Mouse (Mus musculus) heart, embryonic 14.5 days (tissue): ENCODE data around the gene Cdc42ep4. TPM values are rescaled to one million over a fixed set of nuclear protein-coding genes. Genes with fewer than 3 reads are reported as not detected.

Experiments used
- ATAC-seq: fragments of 200-750 bp; cut with Nextera tagmentation; 2 replicates; pipeline ENCODE4 v1.8.0; 2017; ENCODE audit warnings: low read depth, moderate TSS enrichment; ENCODE audit not compliant: insufficient number of reproducible peaks, insufficient read depth, low FRiP score
- H3K27ac ChIP-seq, 2 experiments: fragments of 200-500 bp in 1 of 2; fragments of 300-500 bp in 1 of 2; sonication (generic) in 1 of 2; replicated peaks in 1 of 2; 2 replicates each; pipeline ENCODE4 v1.5.1; 2012 to 2014; ENCODE audit warnings: low read depth in 2 of 2, low read length in 2 of 2, control low read depth in 1 of 2, mild to moderate bottlenecking in 1 of 2, mixed read lengths in 1 of 2; ENCODE audit not compliant: control insufficient read depth in 1 of 2, insufficient read depth in 1 of 2
- H3K27me3 ChIP-seq: fragments of 300-500 bp; sonication (generic); 2 replicates; pipeline ENCODE4 v1.6.1; 2014; ENCODE audit warnings: mild to moderate bottlenecking, low read length, control low read depth; ENCODE audit not compliant: control insufficient read depth, insufficient read depth
- H3K36me3 ChIP-seq: fragments of 300-500 bp; sonication (generic); 2 replicates; pipeline ENCODE4 v1.6.1; 2014; ENCODE audit warnings: mild to moderate bottlenecking, control low read depth, low read length, mixed read lengths; ENCODE audit not compliant: control insufficient read depth, insufficient read depth
- H3K4me1 ChIP-seq, 2 experiments: fragments of 200-500 bp in 1 of 2; fragments of 300-500 bp in 1 of 2; sonication (generic) in 1 of 2; 2 replicates each; pipeline ENCODE4 v1.6.1; 2012 to 2014; ENCODE audit warnings: low read length in 2 of 2, control low read depth in 1 of 2, mixed read lengths in 1 of 2; ENCODE audit not compliant: control insufficient read depth in 2 of 2, insufficient read depth in 2 of 2
- H3K4me2 ChIP-seq: fragments of 300-500 bp; sonication (generic); 2 replicates; pipeline ENCODE4 v1.6.1; 2014; ENCODE audit warnings: mild to moderate bottlenecking, low read length
- H3K4me3 ChIP-seq, 2 experiments: fragments of 200-500 bp in 1 of 2; fragments of 300-500 bp in 1 of 2; sonication (generic) in 1 of 2; 2 replicates each; pipeline ENCODE4 v1.5.1; 2012 to 2014; ENCODE audit warnings: low read length in 2 of 2, mild to moderate bottlenecking in 2 of 2, control low read depth in 1 of 2, low read depth in 1 of 2, moderate library complexity in 1 of 2; ENCODE audit not compliant: control insufficient read depth in 1 of 2, insufficient read depth in 1 of 2
- H3K9ac ChIP-seq: fragments of 300-500 bp; sonication (generic); 2 replicates; pipeline ENCODE4 v1.6.1; 2014; ENCODE audit warnings: mild to moderate bottlenecking, low read length
- H3K9me3 ChIP-seq: fragments of 300-500 bp; sonication (generic); 2 replicates; pipeline ENCODE4 v1.6.1; 2016; ENCODE audit warnings: low read length, control low read depth; ENCODE audit not compliant: control insufficient read depth
- WGBS: fragments of 180-500 bp; shearing (Covaris S2); extraction: QIAGEN DNeasy Blood & Tissue Kit; methylation state at CpG from one replicate; pipeline ENCODE4 v1.1.7; 2014; 5-methylcytosine and 5-hydroxymethylcytosine counted together
- polyA plus RNA-seq: library from polyadenylated mRNA; unstranded; fragments of >200 nt; fragmentation: Nextera tagmentation; extraction: Ambion mirVana; gene quantifications from 2 replicates; pipeline ENCODE4 v1.2.1, GENCODE M21; 2014

Cdc42ep4 gene
- polyA plus RNA-seq, 1 experiment from 2014 or later: 16.8 TPM

DNA sequence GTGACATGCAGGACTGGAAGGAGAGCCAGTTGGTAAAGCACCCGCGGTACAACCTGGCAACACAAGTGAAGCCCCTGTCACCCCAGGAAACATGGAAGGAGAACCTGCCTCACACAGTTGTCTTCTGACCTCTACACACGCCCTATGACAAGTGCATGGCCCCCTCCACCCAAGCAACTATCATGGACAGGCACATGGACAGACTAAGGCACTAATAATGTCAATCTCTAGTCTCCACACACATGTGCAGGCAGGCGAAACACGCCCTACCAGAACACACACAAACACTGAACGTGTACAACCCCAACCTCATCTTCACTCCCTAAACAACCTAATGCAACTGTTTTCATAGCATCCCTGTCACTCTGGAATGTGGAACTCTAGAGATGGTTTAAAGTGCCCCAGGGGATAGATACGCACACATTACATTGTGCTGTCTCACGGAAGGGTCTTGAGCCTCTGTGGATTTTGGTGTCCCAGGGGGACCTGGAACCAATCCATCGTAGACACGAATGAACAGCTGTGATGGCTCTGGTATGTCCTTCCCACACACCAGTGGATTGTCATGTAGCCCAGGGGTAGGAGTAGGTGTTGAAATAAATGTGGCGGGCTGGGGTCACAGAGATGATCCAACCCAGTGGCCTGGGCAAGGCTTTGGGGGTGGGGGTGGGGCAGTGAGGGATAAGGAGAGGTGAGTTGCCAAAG lies 14.7 kb downstream of the Cdc42ep4 start:
- 69% methylated on average over 11 of the region's 11 CpGs for WGBS
- H3K4me2 ChIP-seq: no peak overlapping the region
- H3K27me3 ChIP-seq: no peaks in the 10 kb centered on the region
- H3K4me1 ChIP-seq: peaks cover 28 to 57% of the 10 kb centered on the region in 2 experiments
- H3K27ac ChIP-seq: no peak overlapping the region
- H3K9me3 ChIP-seq: no peaks in the 10 kb centered on the region
- H3K36me3 ChIP-seq: no peaks in the 10 kb centered on the region
- no peak for ATAC-seq
- H3K4me3 ChIP-seq: no peak overlapping the region
- no peak overlapping the region for H3K9ac ChIP-seq

DNA sequence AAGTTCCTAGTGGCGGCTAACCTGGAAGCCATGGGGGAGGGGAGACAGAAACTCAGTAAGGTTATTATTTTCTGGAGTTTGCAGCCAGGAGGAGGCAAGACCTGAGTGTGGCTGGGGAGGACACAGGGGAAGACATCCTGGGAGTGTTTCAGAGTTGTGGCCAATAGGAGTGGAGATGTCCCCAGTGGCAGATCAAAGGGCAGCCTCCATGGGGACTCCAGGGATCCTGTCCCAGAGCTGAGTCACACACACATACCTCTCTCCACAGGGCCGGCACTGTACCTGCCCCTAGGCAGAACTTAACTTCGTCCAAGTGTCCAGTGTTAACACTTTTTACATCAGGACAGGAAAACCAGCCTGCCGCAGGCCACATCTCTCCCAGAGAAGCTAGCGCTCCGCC lies 16.5 kb downstream of the Cdc42ep4 start:
- Histone ChIP-seq H3K4me1 (peaks cover 28 to 55% of the 10 kb centered on the region in 2 experiments), H3K27ac (no peak overlapping the region)
- WGBS: 68% methylated on average over 6 of the region's 6 CpGs

DNA sequence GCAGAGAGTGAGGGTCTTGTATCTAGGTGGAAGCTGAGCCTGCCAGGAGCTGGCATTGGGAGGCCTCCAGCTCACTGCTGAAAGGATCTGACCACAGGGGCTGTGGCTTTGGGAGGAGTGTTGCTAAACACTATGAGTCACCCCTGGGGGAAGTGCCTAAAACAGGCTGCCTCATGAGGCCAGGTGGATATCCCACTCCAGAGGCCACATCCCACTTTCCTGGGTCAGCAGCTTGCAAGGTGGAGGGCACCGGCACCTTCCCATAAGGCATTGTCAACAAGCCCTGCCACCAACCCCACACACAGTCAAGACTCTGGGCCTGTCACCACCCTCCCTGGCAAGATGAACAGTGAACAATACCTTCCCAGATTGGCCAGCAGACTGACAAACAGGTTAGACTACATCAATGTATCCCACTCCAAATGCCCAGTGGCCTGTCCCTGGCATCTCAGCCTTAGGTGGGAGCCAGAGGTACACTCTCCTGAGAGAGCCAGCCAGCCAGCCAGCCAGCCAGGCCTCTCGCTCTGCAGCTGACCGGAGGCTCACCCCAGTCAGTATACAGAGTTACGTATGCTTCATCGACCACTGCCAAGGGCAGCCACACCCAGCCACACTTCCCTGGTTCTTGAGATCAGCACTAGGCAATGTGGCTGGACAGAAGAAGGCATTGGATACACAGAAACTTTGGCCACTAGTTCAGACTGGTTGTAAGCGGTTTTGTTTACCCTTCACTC lies 17.9 kb downstream of the Cdc42ep4 start:
- Histone ChIP-seq H3K27ac (peak overlapping the region; percentile 3 to 33; a peak in 2 of 4 replicates), H3K27me3 (no peaks in the 10 kb centered on the region), H3K4me3 (no peak overlapping the region), H3K9me3 (no peaks in the 10 kb centered on the region), H3K36me3 (peaks cover 6% of the 10 kb centered on the region), H3K4me2 (no peak overlapping the region), H3K9ac (peak overlapping the region; percentile 16; the same call in 1 of the 2 replicates), H3K4me1 (peaks cover 18 to 42% of the 10 kb centered on the region in 2 experiments)
- WGBS: 46% methylated on average over 6 of the region's 6 CpGs
- ATAC-seq: no peak

More for the DNA sequence above, 16.5 kb downstream of the Cdc42ep4 start:
- no peaks in the 10 kb centered on the region for H3K27me3 ChIP-seq
- no peak overlapping the region for H3K4me3 ChIP-seq
- H3K9ac ChIP-seq: no peak overlapping the region
- no peak for ATAC-seq
- no peak overlapping the region for H3K4me2 ChIP-seq
- H3K9me3 ChIP-seq: no peaks in the 10 kb centered on the region
- no peaks in the 10 kb centered on the region for H3K36me3 ChIP-seq

DNA sequence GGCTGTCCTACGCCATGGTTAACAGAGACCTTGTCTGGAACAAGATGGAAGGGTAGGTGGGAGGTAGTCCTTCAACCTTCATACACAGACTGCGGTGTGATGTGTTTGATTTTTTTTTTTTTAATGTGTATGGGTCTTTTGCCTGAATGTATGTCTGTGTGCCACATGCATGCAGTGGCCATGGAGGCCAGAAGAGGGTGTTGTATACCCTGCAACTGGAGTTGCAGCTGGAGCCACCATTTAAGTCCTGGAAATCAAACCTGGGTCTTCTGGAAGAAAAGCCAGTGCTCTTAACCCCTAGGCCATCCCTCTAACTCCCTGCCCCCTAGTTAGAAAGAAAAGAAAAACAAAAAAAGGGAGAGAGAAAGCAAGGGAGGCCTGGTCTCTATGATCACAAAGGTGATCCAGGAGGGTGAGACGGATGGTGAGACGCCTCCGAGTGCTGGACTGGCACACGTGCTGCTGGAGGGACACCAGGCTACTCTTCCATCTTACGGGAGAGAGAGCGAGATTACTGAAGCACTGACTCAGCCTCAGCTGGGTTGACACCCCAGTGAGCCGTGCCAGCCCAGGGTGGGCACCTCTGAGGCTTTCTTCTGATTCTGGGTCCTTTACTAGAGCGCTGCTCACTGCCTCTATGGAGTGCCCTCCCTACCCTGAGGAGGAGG lies 19.6 kb downstream of the Cdc42ep4 start:
- Histone ChIP-seq H3K9me3 (no peaks in the 10 kb centered on the region), H3K9ac (no peak overlapping the region), H3K4me1 (peaks cover 14 to 31% of the 10 kb centered on the region in 2 experiments), H3K27me3 (no peaks in the 10 kb centered on the region), H3K4me3 (no peak overlapping the region), H3K4me2 (no peak overlapping the region), H3K27ac (no peak overlapping the region), H3K36me3 (peaks cover 23% of the 10 kb centered on the region)
- whole genome bisulfite sequencing: 89% methylated on average over 10 of the region's 10 CpGs
- ATAC-seq: no peak

GRCm38 (mm10) chr11:113730879-113731278 lies 20.8 kb downstream of the Cdc42ep4 start:
- Histone ChIP-seq H3K9ac (no peak overlapping the region), H3K27ac (no peak overlapping the region), H3K4me3 (no peak overlapping the region), H3K9me3 (no peaks in the 10 kb centered on the region), H3K4me1 (peaks cover 14 to 29% of the 10 kb centered on the region in 2 experiments), H3K4me2 (no peak overlapping the region), H3K27me3 (no peaks in the 10 kb centered on the region), H3K36me3 (peaks cover 34% of the 10 kb centered on the region)
- no peak for ATAC-seq
- 63% methylated on average over 3 of the region's 3 CpGs for WGBS

- ATAC-seq: no peak
- Histone ChIP-seq H3K9ac (no peak overlapping the region), H3K27ac (no peak overlapping the region), H3K27me3 (no peaks in the 10 kb centered on the region), H3K4me2 (no peak overlapping the region), H3K9me3 (no peaks in the 10 kb centered on the region), H3K36me3 (peaks cover 36% of the 10 kb centered on the region), H3K4me3 (no peak overlapping the region), H3K4me1 (peaks cover 18 to 20% of the 10 kb centered on the region in 2 experiments)
- WGBS: 53% methylated on average over 8 of the region's 8 CpGs
Observed at GRCm38 (mm10) chr11:113729917-113730316, 21.8 kb downstream of the Cdc42ep4 start.

DNA sequence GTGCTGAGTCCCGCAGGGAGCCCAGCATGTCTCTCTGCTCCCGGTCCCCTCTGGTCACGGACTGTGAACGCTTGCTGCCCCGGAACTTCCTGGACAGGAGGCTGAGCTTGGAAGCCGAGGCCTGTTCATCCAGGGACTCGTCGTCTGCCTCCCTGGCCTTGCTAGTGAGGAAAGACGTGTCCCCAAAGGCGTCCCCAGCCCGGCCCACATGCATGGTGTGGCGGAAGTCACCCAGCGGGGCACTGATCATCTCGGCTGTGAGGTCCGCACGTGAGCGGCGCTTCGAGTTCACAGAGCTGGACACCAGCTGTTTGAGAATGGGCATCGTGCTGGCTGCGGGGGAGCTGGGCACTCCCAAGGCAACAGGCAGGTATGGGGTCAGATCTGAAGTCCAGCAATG lies 22.4 kb downstream of the Cdc42ep4 start:
- H3K36me3 ChIP-seq: peaks cover 36% of the 10 kb centered on the region
- H3K27ac ChIP-seq: no peak overlapping the region
- no peak overlapping the region for H3K4me2 ChIP-seq
- no peaks in the 10 kb centered on the region for H3K27me3 ChIP-seq
- no peak overlapping the region for H3K4me3 ChIP-seq
- 88% methylated on average over 21 of the region's 21 CpGs for WGBS
- H3K4me1 ChIP-seq: peaks cover 14 to 17% of the 10 kb centered on the region in 2 experiments
- H3K9me3 ChIP-seq: no peaks in the 10 kb centered on the region
- H3K9ac ChIP-seq: no peak overlapping the region
- no peak for ATAC-seq
